Mouse (Mus musculus) cerebellum, postnatal 25 days (tissue): ENCODE results near the gene Plpp6.

ENCODE experiments used
- DNase-seq, 2 experiments: peaks; one replicate each; pipeline ENCODE4 v3.0.0; 2021; ENCODE audit warnings: mixed read lengths in 2 of 2

Plpp6 gene

DNA sequence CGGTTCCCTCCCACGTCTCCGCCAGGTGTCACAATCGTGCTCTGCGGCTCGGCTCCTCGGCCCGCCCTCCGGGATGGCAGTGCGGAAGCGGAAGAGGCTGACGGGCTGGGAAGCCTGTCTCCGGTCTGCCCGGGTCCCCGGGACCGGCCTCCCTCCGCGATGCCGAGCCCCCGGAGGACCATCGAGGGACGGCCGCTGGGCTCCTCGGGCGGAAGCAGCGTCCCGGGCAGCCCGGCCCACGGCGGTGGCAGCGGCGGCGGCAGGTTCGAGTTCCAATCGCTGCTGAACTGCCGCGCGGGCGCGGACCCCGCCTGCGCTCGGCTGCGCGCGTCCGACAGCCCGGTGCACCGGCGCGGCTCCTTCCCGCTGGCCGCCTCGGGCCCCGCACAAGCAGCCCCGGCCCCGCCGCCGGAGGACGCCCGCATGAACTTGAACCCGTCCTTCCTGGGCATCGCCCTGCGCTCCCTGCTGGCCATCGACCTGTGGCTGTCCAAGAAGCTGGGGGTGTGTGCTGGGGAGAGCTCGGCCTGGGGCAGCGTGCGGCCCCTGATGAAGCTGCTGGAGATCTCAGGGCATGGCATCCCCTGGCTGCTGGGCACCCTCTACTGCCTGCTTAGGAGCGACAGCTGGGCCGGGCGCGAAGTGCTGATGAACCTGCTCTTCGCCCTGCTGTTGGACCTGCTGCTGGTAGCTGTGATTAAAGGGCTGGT lies at the start of gene Plpp6:
Gene Plpp6 (plus strand): TSS at position 112 of the 710 bp plus-strand sequence.
- DNase-seq: peak; percentile 90 to 93

DNA sequence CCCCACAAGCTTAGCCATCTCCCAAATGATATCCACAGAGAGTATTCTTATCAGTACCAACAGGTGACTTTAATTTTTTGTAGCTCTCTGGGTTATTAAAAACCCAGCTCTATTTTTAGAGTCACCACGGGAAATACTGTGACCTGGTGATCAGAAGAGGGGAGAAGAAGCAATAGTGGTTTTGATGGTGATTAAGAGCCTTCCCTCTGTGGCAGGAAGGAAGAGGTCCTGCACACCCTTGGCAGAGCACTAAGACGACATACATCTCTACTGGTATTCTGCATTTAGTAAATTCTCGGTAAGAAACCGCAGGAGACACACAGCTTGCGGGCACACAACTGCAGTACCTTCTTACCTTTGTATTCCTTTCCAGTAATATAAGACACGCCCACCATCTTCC lies 49.2 kb upstream of the Plpp6 start:
- DNase-seq: no peak

DNA sequence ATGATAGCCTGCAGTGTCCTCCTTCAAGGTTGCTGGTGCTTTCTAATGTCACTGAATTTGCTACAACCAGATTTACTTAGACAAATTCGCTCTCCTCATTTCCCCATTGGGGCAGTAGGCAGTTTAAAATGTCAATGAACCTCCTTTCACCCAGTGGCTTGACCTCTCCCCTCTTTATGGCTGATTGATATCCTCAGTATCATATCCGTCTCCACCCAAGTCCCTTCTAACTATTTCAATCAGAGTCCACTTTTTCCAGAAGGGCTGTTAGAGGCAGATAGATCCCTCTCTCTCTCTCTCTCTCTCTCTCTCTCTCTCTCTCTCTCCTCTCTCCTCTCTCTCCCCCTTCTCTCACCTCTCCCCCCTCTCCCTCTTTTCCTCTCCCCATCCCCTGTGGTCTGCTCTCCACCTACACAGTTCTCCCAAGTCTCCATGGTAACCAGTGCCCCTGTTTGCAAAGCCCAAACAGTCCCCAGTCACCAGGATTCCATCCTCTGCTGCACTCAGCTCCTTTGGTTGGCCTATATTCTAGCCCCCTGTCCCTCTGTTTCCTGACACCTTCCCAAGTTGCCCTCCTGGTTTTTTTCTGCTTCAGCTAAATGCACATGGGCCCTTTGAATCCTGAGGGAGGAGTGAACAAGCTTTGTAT lies 48.0 kb upstream of the Plpp6 start:
- no peak for DNase-seq

DNA sequence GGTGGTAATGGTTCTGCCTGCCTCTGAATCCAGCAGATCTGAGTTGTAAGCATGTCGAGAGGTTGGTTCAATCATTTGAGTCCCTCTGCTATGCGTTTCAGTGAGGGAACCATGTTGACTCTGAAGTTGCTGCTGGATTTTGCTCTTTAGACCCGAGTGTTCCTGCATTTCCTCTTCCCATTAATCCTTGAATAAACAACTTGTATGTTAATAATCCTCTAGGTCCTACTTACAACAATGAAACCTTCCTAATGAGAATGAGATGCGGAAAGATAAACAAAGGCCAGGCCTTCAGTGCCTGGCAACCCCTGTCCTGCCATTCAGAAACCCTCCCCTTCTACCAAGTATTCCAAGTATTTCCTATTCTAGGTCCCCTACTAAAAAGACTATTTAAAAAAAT lies 47.3 kb upstream of the Plpp6 start:
- DNase-seq: no peak

DNA sequence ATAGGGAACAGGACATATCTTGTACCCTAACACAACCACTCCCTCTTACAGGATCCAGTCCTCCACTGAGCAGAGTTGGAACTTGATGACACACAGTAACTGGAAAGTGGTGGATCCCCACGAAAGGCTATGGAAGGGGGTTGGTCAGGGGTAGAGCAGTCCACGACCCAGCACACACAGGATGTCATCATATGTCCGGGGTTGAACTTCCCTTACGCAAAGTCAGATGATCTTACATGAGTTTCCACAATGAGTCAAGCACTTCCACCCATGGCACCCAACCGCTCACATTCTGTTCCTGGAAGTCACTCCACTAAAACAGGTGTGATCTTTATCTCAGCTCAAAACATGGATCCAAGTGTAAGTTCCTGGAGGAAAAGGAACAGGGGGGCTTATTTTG lies 45.9 kb upstream of the Plpp6 start:
- no peak for DNase-seq

DNA sequence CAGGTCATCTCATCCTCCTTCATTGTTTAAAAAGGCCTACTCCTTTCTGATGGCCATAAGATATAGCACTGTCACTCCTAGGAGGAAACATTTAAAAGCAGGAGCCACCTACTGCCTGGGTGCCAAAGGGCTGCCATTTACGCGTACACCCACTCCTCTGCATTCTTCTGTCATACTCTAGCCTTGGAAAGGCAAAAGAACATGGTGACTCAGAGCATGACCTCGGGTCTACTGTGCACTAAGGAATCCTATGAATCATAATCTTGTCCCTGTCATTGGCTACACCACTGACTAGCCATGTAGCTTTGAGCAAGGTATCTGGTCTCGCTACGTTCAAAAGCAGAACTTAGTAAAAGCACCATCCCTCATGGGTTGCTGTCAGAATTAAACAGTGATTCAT lies 37.4 kb upstream of the Plpp6 start:
- no peak for DNase-seq

DNA sequence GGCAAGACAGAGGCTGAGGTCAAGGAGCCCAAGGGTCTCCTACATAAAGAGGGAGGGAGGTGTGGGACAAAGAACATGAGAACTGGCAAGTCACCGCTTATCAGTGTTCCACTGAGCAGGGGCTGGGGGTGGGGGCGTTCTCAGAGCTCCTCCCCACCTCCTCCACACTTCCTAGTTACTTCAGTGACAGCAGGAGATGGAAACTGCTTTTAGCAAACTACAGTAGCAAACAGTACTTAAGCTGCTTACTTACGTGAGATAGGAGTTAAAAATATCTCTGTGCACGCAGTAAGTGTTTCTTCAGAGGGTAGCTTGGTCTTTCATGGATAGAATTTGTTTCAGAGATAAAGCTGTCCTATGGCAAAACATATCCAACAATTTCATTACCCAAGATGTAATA lies 36.4 kb upstream of the Plpp6 start:
- DNase-seq: no peak

DNA sequence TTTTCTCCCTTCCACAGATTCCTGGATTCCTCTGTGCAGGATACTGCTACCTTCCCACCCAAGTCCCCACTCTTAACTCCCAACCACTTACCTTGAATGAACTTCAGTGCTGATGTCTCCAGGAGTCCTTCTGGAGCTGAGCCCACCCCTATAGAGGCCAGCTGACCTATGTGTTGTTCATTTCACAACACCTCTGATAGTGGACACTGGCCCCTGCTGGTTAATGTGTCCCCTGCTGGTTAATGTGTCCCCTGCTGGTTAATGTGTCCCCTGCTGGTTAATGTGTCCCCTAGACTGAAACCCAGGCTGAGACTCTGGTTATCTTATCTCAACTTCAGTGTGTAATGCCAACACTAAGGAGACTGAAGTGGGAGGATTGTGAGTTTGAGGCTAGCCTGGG lies 34.7 kb upstream of the Plpp6 start:
- DNase-seq: no peak

DNA sequence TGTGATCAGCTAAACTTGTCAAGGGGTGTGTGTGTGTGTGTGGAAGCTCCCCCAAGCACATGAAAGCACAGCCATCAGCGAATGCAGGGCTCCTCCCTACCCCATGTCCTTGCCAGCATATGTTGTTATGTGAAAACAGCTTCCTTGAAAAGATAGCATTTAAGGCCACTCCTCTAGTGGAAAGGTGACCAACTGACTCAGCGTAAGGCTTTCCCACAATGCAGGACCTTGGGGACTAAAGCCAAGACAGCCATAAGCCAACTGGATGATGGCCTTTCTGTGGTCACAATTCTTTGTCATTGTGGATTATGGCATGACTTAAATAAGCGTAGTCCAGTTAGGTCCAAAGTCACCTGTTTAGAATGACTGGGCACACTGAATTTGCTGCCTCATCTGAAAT lies 28.9 kb upstream of the Plpp6 start:
- no peak for DNase-seq

DNA sequence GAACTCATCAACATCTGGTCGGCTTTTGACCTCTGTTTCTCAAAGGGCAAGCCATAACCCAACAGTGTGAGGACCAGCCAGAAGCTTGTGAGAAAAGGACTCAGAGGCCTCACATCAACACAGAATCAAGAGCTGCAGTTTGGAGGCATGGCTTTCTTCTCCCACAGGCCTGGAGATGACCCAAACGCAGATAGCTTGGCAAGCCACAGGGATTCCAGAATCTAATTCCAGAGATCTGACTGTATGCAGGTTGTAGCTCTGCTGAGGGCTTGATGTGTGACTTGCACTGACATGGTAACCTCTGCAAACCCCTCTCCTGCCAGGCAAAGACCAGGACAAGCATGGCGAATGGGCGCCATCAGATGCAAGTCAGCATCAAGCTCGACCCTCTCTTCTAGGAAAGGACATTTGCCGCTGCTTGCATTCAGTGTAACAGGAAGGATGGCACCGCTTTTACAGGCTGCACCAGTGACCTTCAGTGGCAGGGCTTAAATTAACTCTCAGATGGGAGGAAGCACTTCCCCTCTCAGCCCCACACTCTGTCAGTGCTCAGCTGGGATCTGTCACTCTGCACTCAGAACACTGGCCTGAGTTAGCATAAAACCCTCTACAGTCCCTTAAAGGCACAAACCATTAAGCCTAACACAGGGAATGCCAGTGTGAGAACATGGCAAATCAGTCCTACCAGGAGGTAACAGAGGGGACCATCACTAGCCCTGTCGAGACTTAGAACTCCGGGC lies 23.4 kb upstream of the Plpp6 start:
- DNase-seq: no peak

DNA sequence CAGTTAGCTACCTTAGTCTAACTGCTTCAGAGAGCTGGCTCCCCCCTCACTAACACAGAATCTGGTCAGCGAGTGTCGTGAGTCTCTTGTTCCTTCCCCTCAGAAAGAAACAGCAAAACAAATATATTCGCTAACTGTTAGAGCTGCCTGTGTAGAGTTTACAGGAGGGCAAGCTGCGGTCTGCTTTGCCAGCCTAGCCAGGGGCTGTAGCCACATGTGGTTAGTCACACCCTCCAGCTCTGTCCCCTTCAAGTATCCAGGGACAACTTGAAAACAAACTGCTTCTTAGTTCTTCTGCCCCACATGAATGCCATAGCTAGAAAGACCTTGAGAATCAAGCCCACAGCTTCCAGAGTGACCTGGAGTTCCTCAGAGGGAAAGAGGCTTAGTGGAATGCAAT lies 22.5 kb upstream of the Plpp6 start:
- DNase-seq: no peak

DNA sequence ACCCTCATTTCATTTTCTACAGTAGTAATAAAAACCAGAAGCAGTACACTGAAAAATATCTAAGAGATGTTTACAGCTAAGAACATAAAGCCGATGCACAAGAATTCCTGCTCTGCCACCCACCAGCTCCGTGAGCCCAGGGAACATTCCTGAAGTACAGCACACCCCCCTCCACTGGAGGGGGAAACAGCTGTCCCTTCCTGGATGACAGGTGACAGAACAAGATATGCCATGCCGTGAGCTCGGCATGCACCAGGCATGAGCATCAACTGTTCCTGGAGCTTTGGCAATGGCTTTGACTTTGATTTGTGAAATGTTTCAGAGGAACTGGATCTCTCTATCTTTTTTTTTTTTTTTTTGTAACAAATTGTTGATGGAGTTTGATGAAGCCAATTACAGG lies 17.0 kb upstream of the Plpp6 start:
- DNase-seq: peak in 1 of 2 experiments; percentile 6

DNA sequence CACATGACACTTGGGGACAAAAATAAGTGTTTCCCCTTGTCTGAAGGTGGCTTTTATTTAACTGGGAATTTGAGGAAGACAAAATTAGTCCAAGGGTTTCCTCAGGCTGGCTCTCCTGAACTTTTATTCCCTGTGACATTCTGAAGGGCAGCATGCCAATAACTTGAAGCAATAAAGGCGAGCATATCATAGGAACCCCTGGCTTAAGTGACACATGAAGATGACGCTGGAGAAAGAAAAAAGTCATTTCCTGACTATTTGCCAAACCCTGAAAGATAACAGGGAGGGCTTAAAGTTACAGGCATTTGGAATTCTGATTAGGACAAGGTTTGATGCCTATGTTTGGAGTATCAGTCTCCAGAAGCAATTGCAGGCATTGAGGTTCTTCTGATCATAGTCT lies 16.4 kb upstream of the Plpp6 start:
- no peak for DNase-seq

DNA sequence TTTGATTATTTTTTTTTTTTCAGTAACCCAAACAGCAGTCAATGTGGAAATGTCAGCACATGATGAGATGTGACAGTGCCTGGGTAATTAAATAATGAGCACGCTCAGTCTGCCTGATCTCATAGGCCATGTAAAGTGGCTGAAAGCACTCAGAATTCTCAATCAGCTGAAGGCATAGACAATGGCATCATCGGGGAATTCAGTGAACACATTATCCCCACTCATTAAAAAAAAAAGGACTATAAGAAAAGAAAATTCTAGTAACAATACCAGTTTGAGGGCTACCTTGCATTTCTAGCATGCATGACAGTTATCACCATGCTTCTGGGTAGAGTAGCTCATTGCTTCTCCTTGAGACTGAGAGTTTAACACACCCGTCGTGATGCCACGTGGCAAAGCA lies 12.5 kb upstream of the Plpp6 start:
- no peak for DNase-seq

DNA sequence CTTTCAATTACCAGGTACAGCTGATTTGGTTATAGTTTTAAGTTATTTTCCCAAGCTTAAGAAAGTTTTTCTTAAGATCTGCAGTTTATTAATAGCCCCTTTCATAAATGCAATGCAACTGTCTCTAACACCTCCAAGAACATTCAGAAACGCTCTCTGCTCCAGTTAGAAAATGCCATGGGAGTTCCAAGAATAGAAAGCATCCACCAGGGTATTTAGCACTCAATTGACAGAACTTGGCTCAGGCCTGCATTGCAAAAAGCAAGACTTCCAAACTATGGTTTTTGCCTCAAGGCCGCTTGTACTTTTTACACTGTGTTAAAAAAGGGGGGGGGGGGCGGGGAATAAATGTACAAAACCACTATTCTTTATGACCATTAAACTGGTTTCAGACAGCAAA lies 640 bp upstream of the Plpp6 start:
- DNase-seq: peak in 1 of 2 experiments; percentile 11

DNA sequence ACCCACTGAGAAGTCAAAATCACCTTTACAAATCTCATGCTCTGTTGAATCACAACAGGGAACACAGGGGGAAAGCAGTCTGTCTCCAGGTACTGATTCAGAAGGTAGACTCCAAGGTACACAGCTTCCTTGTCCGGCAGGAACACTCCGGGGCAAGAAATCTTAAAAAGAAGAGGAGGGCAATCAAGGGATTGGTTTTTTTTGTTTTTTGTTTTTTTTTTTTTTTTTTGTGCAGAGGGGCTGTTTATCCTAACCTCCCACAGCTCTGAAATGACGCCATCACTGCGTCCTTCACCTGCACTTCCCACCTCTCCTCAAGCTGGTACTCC lies 276 bp upstream of the Plpp6 start:
- DNase-seq: no peak

DNA sequence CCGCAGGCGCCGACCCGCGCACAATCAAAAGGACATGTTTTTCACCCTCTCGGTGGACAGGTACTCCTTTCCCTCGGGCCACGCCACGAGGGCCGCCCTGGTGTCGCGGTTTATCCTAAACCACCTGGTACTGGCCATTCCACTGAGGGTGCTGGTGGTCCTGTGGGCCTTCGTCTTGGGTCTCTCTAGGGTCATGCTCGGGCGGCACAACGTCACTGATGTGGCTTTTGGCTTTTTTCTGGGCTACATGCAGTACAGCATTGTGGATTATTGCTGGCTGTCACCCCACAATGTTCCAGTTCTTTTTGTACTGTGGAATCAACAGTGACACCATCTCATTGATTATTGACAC lies 775 bp downstream of the Plpp6 start:
- DNase-seq: no peak

DNA sequence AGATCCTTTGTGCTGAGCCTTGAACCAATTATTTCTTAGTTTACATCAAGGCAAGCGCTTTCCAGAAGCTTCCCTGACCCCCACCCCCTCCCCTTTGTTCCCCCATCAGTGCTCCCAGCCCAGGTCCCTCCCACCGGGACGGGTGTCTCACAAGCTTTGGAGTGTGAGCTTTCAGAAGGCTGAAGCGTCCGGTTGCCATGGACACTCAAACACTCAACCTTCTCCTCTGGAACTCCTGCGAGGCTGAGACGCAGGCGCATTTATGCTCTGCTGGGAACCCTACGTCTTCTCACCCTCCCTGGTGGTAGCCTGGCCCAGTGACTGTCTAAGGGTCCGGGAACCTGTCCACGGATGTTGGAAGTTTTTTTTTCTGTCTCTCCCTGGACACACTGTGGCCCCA lies 3.9 kb downstream of the Plpp6 start, which contains the start of gene 4430402I18Rik:
Gene 4430402I18Rik (minus strand): TSS at position 149 of the 400 bp plus-strand sequence.
- peak in 1 of 2 experiments; percentile 11 for DNase-seq

DNA sequence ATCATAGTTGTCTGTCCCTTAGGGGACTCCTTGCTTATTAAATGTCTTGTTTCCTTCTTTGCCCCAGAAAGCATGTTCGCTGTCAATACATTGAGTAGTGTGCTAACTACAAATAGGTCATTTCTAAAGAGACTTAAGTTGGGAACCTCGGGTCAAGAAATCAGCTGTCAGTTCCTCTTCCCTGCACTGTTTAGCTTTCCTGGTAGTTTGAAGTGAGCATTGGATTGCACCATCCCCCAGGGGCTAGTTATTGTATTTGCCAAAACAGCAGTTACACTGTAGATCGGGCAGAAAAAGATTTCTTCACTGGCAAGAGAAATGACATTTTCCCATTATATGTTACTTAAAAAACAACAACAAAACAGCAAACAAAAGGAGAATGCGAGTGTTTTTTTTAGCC lies 4.4 kb downstream of the Plpp6 start:
- DNase-seq: no peak

DNA sequence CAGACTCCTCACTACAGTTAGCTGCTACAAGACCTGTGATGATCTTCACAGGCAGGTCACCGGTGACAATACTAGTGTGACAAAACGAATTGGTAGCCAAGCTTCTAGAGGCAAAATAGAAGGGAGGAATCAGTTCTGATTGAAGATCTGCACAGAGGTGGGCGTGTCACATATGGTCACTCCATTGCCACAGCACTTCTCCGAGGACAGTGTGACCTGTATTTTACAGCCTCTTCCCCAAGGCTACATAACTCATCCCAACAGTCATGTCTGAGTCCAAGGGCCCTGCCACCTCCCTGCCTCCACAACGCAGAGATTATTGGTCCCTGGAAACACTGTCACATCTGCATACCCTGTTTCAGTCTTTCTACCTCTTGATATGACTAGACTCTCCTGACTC lies 5.5 kb downstream of the Plpp6 start:
- no peak for DNase-seq

DNA sequence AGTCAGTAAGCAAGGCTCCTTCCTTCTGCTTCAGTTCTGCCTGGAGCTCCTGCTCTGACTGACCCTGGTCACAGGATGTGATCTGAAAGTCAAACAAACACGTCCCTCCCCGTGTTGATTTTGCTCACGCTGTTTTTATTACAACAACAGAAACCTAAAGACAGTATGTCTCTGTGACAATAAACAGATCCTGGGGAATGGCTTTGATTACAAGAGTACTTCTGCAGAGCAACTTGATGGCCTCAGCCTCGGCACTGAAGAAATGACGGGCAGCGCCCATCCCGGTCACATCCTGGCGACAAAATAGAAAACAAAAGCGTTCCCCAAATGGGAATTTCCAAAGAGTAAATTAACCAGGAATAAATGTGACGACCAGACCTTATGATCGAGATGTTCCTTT lies 6.5 kb downstream of the Plpp6 start:
- DNase-seq: no peak

DNA sequence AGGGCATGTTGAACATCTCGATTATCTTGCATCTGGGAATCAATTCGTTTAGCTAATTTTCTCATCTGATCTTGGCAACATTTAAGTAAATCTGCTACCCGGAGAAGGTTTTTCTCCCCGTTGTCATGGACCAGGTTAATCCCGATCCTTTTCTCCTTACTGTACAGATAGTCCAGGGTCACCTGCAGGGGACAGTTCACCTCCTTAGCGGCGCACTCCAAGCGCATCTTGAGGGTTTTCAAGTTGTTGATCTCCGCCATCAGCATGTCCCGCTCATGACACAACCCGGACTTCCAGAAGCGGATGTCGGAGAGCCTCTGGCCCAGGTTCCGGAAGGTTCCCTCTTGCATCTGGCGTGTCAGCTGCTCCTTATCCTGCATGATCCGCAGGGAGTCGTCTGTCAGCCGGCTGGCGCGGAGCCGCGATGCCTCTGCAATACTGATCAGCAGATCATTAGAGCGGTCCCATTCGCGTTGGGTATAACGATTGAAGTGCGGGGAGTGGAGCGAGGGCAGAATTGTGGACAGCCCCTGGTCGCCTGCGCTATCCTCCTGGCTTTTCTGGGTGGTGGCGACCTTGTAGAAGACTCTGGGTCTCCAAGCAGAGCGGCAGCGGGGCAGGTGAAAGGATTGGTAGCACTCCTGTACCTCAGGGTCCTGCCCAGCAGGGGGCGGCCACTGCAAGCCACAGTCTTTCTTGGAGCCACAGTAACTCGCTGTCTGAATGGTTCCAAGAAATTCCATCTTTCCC lies 11.3 kb downstream of the Plpp6 start:
- peak; percentile 77 to 86 for DNase-seq

DNA sequence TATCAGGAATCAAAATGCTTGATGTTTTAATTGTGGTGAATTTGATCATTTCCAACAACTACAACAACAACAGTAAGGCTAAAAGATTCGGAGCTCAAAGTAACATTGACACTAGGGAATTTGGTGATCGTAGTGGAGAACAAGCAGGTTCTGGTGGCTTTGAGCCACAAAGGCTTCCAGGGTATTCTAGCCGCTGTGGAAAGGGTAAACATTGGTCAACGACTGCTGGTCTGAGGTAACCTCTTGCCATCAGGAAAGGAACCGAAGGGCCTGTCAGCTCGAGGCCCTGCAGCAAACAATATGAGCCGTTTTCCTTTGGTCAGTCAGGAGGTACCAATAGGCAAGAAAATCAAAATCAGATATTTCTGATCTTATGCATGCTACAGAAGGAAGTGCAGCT lies 18.9 kb downstream of the Plpp6 start:
- DNase-seq: no peak

DNA sequence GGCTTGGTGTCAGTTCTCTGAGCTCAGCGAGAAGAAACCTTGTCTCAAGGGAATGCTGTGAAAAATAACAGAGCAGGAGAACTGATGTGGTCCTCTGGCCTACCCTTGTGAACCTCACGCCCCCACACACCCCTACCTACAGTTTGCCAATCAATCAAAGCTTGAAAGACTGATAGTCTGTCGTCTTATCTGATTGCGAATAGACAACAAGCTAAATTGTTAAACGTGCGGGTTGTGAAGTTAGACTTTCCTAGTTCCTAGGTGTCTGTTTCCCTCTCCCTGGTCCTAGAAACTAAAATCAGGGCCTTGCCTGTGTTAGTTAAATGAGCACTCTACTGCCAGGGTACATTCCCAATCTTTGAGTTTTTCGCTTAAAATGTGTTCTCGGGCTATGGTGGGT lies 25.8 kb downstream of the Plpp6 start:
- no peak for DNase-seq
